11 mouse cellular contexts compared by ENCODE assay signal in the genomic region with DNA sequence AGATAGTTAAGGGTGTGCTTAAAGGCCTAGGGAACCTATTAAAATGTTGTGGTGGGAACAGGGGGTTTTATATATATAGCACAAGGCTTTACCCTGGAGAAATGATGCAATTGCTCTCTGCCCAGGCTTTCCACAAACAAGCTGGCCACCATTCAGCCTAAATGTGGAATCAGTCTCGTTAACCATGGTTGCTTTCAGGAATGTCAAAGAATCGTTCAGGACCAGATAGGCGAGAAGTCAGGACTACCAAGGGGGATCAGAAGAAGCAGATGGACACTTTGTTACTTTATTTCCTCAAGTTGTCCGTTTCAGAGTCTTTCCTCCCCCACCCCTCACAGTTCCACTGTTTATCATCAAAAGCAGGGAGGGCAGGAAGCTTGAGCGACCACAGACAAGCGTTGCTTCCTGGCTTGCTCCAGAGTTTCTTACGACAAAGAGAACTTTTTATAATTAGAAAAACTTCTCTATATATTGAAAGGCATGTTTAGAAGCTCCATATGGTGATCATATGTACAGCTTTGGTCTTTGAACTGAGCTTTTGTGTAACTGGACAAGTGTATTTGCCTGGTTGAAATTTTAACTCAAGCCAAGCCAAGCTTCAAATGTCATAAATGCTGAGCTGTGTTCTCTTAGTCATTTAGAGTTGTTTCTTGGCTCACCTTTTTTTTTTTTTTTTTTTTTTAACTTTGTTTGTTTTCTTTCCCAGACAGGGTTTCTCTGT. TPM values are rescaled to one million over a fixed set of nuclear protein-coding genes. Genes with fewer than 3 reads are reported as not detected.
DNase-seq lines count a peak whose midpoint lies in the region; ATAC-seq and TF ChIP-seq lines count a peak whose summit lies in the region.
"Had no signal": no experiment of that assay in that cellular context is flagged by ENCODE, and none has a peak within 500 bp of the region (broad histone marks: within the 10 kb centered on the region; RNA-seq: fewer than 3 reads in every experiment).

No protein-coding gene starts in this region.

- H3K27ac ChIP-seq in heart, embryonic 11.5 days (ENCODE audit: low read depth, low read length), result 0 out of 2 replicates have a peak overlapping the region, but pooled peaks have one; percentile 50
- peak overlapping the region; percentile 76 for H3K27ac ChIP-seq in lung, postnatal 0 days (ENCODE audit: low read length)
- H3K27ac ChIP-seq in intestine, embryonic 15.5 days, result no peak overlapping the region
- no peak overlapping the region for H3K27ac ChIP-seq in forebrain, embryonic 13.5 days

- no peak for TF ChIP-seq CTCF in lung, postnatal 0 days (IDR thresholded peaks at IDR 0.05)

- no peak overlapping the region for H3K4me3 ChIP-seq in heart, embryonic 11.5 days (ENCODE audit: low read depth, low read length)
- H3K4me3 ChIP-seq in lung, postnatal 0 days (ENCODE audit: low read depth, low read length), result peak overlapping the region; percentile 0; the same call in 1 of the 2 replicates
- H3K4me3 ChIP-seq in intestine, embryonic 15.5 days (replicated peaks), result no peak overlapping the region
- no peak overlapping the region for H3K4me3 ChIP-seq in forebrain, embryonic 13.5 days

- peak; percentile 20; the same call in 1 of the 2 replicates for TF ChIP-seq EP300 in lung, postnatal 0 days (IDR thresholded peaks at IDR 0.05)

- ATAC-seq in heart, embryonic 11.5 days (replicated peaks; ENCODE audit: insufficient number of reproducible peaks, low FRiP score, low TSS enrichment), result no peak
- ATAC-seq in lung, postnatal 0 days, result no peak
- ATAC-seq in intestine, embryonic 15.5 days, result no peak
- no peak for ATAC-seq in inflammation-experienced regulatory T-cells, adult 6 months
- no peak for ATAC-seq in forebrain, embryonic 13.5 days

- H3K9me3 ChIP-seq in heart, embryonic 11.5 days (replicated peaks; ENCODE audit: control insufficient read depth, low read length), result no peaks in the 10 kb centered on the region
- no peaks in the 10 kb centered on the region for H3K9me3 ChIP-seq in lung, postnatal 0 days (ENCODE audit: low read length)
- no peaks in the 10 kb centered on the region for H3K9me3 ChIP-seq in intestine, embryonic 15.5 days
- H3K9me3 ChIP-seq in forebrain, embryonic 13.5 days (replicated peaks), result no peaks in the 10 kb centered on the region

- no peak for DNase-seq in heart, postnatal 4 days
- no peak for DNase-seq in lung, postnatal 0 days (ENCODE audit: low spot score)
- DNase-seq in lung, postnatal 4 days, result no peak
- DNase-seq in naive thymus-derived CD4-positive, alpha-beta T cell, adult 2 months (ENCODE audit: low read depth), result peak; percentile 62
- DNase-seq: adrenal gland, postnatal 25 days had no signal

- H3K4me2 ChIP-seq in heart, embryonic 11.5 days, result peak overlapping the region; percentile 42
- H3K4me2 ChIP-seq in lung, postnatal 0 days (replicated peaks; ENCODE audit: low read depth, low read length), result peak overlapping the region; percentile 28
- peak overlapping the region; percentile 22; the same call in 1 of the 2 replicates for H3K4me2 ChIP-seq in intestine, embryonic 15.5 days (replicated peaks)
- H3K4me2 ChIP-seq in forebrain, embryonic 13.5 days, result no peak overlapping the region

- no peak overlapping the region for H3K9ac ChIP-seq in heart, embryonic 11.5 days (ENCODE audit: low read depth, low read length)
- no peak overlapping the region; the same call in 1 of the 2 replicates for H3K9ac ChIP-seq in lung, postnatal 0 days (replicated peaks; ENCODE audit: low read depth)
- H3K9ac ChIP-seq in intestine, embryonic 15.5 days, result no peak overlapping the region
- no peak overlapping the region for H3K9ac ChIP-seq in forebrain, embryonic 13.5 days

- H3K4me1 ChIP-seq in heart, embryonic 11.5 days (ENCODE audit: control insufficient read depth, insufficient read depth, low read length), result 0 out of 2 replicates have a peak, but pooled peaks cover 3% of the 10 kb centered on the region
- peaks cover 9% of the 10 kb centered on the region for H3K4me1 ChIP-seq in lung, postnatal 0 days (ENCODE audit: insufficient read depth, low read depth, low read length)
- H3K4me1 ChIP-seq in intestine, embryonic 15.5 days (replicated peaks), result peaks cover 9% of the 10 kb centered on the region; the same call in 1 of the 2 replicates
- peaks cover 17% of the 10 kb centered on the region for H3K4me1 ChIP-seq in forebrain, embryonic 13.5 days

- 46% methylated on average over 7 of the region's 7 CpGs for WGBS in heart, embryonic 11.5 days (ENCODE audit: insufficient replicate concordance)
- 36% methylated on average over 7 of the region's 7 CpGs for WGBS in lung, postnatal 0 days
- WGBS in intestine, embryonic 15.5 days, result 51% methylated on average over 7 of the region's 7 CpGs
- WGBS in forebrain, embryonic 13.5 days, result 58% methylated on average over 7 of the region's 7 CpGs

- H3K27me3 ChIP-seq in heart, embryonic 11.5 days (ENCODE audit: control insufficient read depth, insufficient read depth, low read length), result no peaks in the 10 kb centered on the region
- H3K27me3 ChIP-seq in lung, postnatal 0 days (replicated peaks; ENCODE audit: insufficient read depth, low read length), result no peaks in the 10 kb centered on the region
- no peaks in the 10 kb centered on the region for H3K27me3 ChIP-seq in intestine, embryonic 15.5 days (replicated peaks)
- no peaks in the 10 kb centered on the region for H3K27me3 ChIP-seq in forebrain, embryonic 13.5 days

- peaks cover 6% of the 10 kb centered on the region for H3K36me3 ChIP-seq in heart, embryonic 11.5 days (ENCODE audit: control insufficient read depth, insufficient read depth, low read length)
- no peaks in the 10 kb centered on the region; the same call in 1 of the 2 replicates for H3K36me3 ChIP-seq in lung, postnatal 0 days (ENCODE audit: insufficient read depth, low read length)
- no peaks in the 10 kb centered on the region; the same call in 1 of the 2 replicates for H3K36me3 ChIP-seq in intestine, embryonic 15.5 days
- H3K36me3 ChIP-seq in forebrain, embryonic 13.5 days (ENCODE audit: poor library complexity, severe bottlenecking), result 0 out of 2 replicates have a peak, but pooled peaks cover 2% of the 10 kb centered on the region

RNA-seq across cellular contexts. Expression of gene Cflar, which starts 5.0 kb away (rescaled TPM):
- polyA plus RNA-seq in heart, embryonic 11.5 days (2014; fragmentation: Nextera tagmentation; extraction: Ambion mirVana), result 26.7 and 32.6 TPM in 2 replicates
- total RNA-seq in heart, postnatal 4 days (2021), result 10 to 100 TPM; 52.1 to 63.0 TPM
- polyA plus RNA-seq in lung, postnatal 0 days (2015; fragmentation: Nextera tagmentation; extraction: Ambion mirVana), result 62.1 and 62.2 TPM in 2 replicates
- 29.2 and 30.0 TPM in 2 replicates for polyA plus RNA-seq in intestine, embryonic 15.5 days (2015; fragmentation: Nextera tagmentation; extraction: Ambion mirVana)
- polyA plus RNA-seq in inflammation-experienced regulatory T-cells, adult 6 months (2017; shearing (Covaris generic)), result 100 to 1,000 TPM; 124 to 177 (median 175) TPM
- 17.1 and 22.8 TPM in 2 replicates for polyA plus RNA-seq in forebrain, embryonic 13.5 days (2015; fragmentation: Nextera tagmentation; extraction: Ambion mirVana)

RNA-seq across cellular contexts. Expression of gene Als2cr12, which starts 20.5 kb away (rescaled TPM):
- polyA plus RNA-seq in heart, embryonic 11.5 days (2014; fragmentation: Nextera tagmentation; extraction: Ambion mirVana), result not detected in 2 replicates
- total RNA-seq in heart, postnatal 4 days (2021), result not detected
- 0.11 and 0.21 TPM in 2 replicates for polyA plus RNA-seq in lung, postnatal 0 days (2015; fragmentation: Nextera tagmentation; extraction: Ambion mirVana)
- 1.5 and 1.6 TPM in 2 replicates for polyA plus RNA-seq in intestine, embryonic 15.5 days (2015; fragmentation: Nextera tagmentation; extraction: Ambion mirVana)
- polyA plus RNA-seq in inflammation-experienced regulatory T-cells, adult 6 months (2017; shearing (Covaris generic)), result not detected
- not detected in 2 replicates for polyA plus RNA-seq in forebrain, embryonic 13.5 days (2015; fragmentation: Nextera tagmentation; extraction: Ambion mirVana)
- total RNA-seq: left cerebral cortex, adult 8-10 months had no signal
- polyA plus RNA-seq: embryonic facial prominence, embryonic 11.5 days had no signal

Comparison
In these comparisons a context has a peak if more than half of its experiments do, and no peak if none do; other contexts are left out.
1. H3K27ac ChIP-seq: peak in heart, embryonic 11.5 days (single experiment) and lung, postnatal 0 days (single experiment); none in intestine, embryonic 15.5 days (single experiment) and forebrain, embryonic 13.5 days (single experiment).